Mouse (Mus musculus) stomach, embryonic 15.5 days (tissue): ENCODE measurements around the gene Patz1. TPM values are rescaled to one million over a fixed set of nuclear protein-coding genes. Genes with fewer than 3 reads are reported as not detected.
A peak's percentile ranks its signal among the peaks of the same experiment; 100 is the strongest.

Source experiments
- ATAC-seq: fragments of 200-750 bp; cut with Nextera tagmentation; 2 replicates; pipeline ENCODE4 v1.8.0; 2017; ENCODE audit warnings: low read depth, moderate number of reproducible peaks, moderate TSS enrichment; ENCODE audit not compliant: insufficient read depth, low FRiP score
- H3K27ac ChIP-seq: fragments of 300-500 bp; sonication (generic); 2 replicates; pipeline ENCODE4 v1.5.1; 2015; ENCODE audit warnings: mild to moderate bottlenecking, inconsistent platforms
- H3K27me3 ChIP-seq: fragments of 300-500 bp; sonication (generic); replicated peaks from 2 replicates; pipeline ENCODE4 v1.6.1; 2015; ENCODE audit warnings: inconsistent platforms
- H3K36me3 ChIP-seq: fragments of 300-500 bp; sonication (generic); 2 replicates; pipeline ENCODE4 v1.6.1; 2015; ENCODE audit warnings: inconsistent platforms
- H3K4me1 ChIP-seq: fragments of 300-500 bp; sonication (generic); 2 replicates; pipeline ENCODE4 v1.6.1; 2015; ENCODE audit warnings: inconsistent platforms
- H3K4me2 ChIP-seq: fragments of 300-500 bp; sonication (generic); 2 replicates; pipeline ENCODE4 v1.6.1; 2015; ENCODE audit warnings: mild to moderate bottlenecking, inconsistent platforms
- H3K4me3 ChIP-seq: fragments of 300-500 bp; sonication (generic); replicated peaks from 2 replicates; pipeline ENCODE4 v1.5.1; 2015; ENCODE audit warnings: inconsistent platforms
- H3K9ac ChIP-seq: fragments of 300-500 bp; sonication (generic); 2 replicates; pipeline ENCODE4 v1.6.1; 2015; ENCODE audit warnings: inconsistent platforms
- H3K9me3 ChIP-seq: fragments of 300-500 bp; sonication (generic); 2 replicates; pipeline ENCODE4 v1.6.1; 2016; ENCODE audit warnings: inconsistent platforms
- WGBS: fragments of 180-500 bp; shearing (Covaris S2); methylation state at CpG from one replicate; pipeline ENCODE4 v1.1.7; 2015; 5-methylcytosine and 5-hydroxymethylcytosine counted together
- polyA plus RNA-seq: library from polyadenylated mRNA; unstranded; fragments of >200 nt; fragmentation: Nextera tagmentation; extraction: Ambion mirVana; gene quantifications from 2 replicates; pipeline ENCODE4 v1.2.1, GENCODE M21; 2015

The Patz1 gene
- polyA plus RNA-seq, 1 experiment from 2014 or later = 39.9 TPM

DNA sequence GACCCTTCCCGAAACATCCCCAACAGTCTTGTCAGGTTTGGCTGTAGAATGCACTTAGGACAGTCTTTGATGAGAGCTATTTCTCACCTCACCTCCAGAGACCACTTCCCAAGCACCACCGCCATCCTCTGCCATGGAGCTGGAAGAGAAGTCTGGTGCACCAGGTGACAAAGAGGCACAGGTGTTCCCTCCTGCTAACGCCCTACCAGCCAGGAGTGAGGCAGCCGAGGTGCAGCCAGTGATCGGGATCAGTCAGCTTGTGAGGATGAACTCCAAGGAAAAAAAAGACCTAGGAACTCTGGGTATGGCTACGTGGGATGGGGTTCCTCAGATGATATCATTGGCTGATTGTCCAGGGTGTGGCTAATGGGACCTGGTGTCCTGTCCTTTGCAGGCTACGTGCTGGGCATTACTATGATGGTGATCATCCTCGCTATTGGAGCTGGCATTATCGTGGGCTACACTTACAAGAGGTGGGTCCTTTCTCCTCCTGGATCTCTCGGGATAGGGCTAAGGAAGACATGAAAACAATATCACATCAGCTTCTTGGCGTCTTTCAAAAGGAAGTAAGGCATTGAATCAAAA lies 44.5 kb downstream of the Patz1 start:
- H3K4me3 ChIP-seq = no peak overlapping the region
- H3K9ac ChIP-seq = no peak overlapping the region
- 86% methylated on average over 11 of the region's 11 CpGs for WGBS
- H3K27ac ChIP-seq = no peak overlapping the region
- ATAC-seq = no peak
- no peak overlapping the region for H3K4me2 ChIP-seq
- H3K27me3 ChIP-seq = no peaks in the 10 kb centered on the region; the same call in 1 of the 2 replicates
- H3K9me3 ChIP-seq = no peaks in the 10 kb centered on the region
- H3K4me1 ChIP-seq = peaks cover 37% of the 10 kb centered on the region
- no peaks in the 10 kb centered on the region for H3K36me3 ChIP-seq

DNA sequence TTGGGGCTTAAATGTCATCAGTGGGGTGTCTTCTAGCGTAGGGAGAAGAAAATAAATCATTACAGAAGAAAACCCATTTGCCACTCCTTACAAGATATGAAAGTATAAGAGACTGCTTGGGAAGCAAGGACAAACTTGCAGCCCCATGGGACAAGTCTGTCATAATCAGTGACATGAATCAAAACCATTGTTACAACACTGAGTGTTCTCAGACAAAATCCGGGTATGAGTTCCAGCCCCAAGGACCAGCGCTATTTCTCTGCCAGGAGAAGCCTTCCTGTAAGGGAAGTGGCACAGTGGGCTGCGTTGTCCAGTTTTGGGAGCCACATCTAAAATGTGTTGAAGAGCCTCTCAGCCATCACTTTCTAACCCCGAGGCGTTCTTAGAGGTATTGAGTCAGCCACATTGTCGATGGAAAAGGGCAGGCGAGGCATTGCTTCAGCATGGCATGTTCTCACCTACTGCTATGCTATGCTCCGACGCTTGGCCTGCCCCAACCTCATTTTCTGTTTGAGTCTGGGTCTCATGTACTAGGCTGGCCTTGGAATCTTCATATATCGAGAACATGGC lies 45.6 kb downstream of the Patz1 start:
- no peaks in the 10 kb centered on the region; the same call in 1 of the 2 replicates for H3K27me3 ChIP-seq
- no peaks in the 10 kb centered on the region for H3K36me3 ChIP-seq
- H3K4me3 ChIP-seq = no peak overlapping the region
- no peaks in the 10 kb centered on the region for H3K9me3 ChIP-seq
- WGBS = 90% methylated on average over 11 of the region's 11 CpGs
- H3K9ac ChIP-seq = no peak overlapping the region
- ATAC-seq = no peak
- 0 out of 2 replicates have a peak overlapping the region, but pooled peaks have one; percentile 35 for H3K27ac ChIP-seq
- no peak overlapping the region for H3K4me2 ChIP-seq
- H3K4me1 ChIP-seq = peaks cover 38% of the 10 kb centered on the region

- Histone ChIP-seq H3K4me3 (no peak overlapping the region), H3K9ac (no peak overlapping the region), H3K4me2 (no peak overlapping the region), H3K4me1 (peaks cover 38% of the 10 kb centered on the region), H3K27ac (peak overlapping the region; percentile 35; the same call in 1 of the 2 replicates), H3K9me3 (no peaks in the 10 kb centered on the region), H3K36me3 (no peaks in the 10 kb centered on the region), H3K27me3 (no peaks in the 10 kb centered on the region; the same call in 1 of the 2 replicates)
- no peak for ATAC-seq
- WGBS = 26% methylated on average over 9 of the region's 9 CpGs
Measured at GRCm38 (mm10) chr11:3334711-3335316, 46.1 kb downstream of the Patz1 start.

- Histone ChIP-seq H3K36me3 (no peaks in the 10 kb centered on the region), H3K9me3 (no peaks in the 10 kb centered on the region), H3K4me3 (no peak overlapping the region; the same call in 1 of the 2 replicates), H3K9ac (no peak overlapping the region), H3K27ac (peak overlapping the region; percentile 63; the same call in 1 of the 2 replicates), H3K4me2 (peak overlapping the region; percentile 17; the same call in 1 of the 2 replicates), H3K27me3 (no peaks in the 10 kb centered on the region; the same call in 1 of the 2 replicates), H3K4me1 (peaks cover 38% of the 10 kb centered on the region)
- WGBS = 22% methylated on average over 11 of the region's 11 CpGs
- ATAC-seq = no peak
Measured at GRCm38 (mm10) chr11:3335651-3336216, 47.1 kb downstream of the Patz1 start.

GRCm38 (mm10) chr11:3336602-3337001 lies 47.9 kb downstream of the Patz1 start:
- Histone ChIP-seq H3K9me3 (no peaks in the 10 kb centered on the region), H3K9ac (no peak overlapping the region), H3K36me3 (no peaks in the 10 kb centered on the region), H3K27ac (no peak overlapping the region), H3K4me2 (no peak overlapping the region), H3K27me3 (no peaks in the 10 kb centered on the region; the same call in 1 of the 2 replicates), H3K4me3 (no peak overlapping the region), H3K4me1 (peaks cover 38% of the 10 kb centered on the region)
- 80% methylated on average over 3 of the region's 3 CpGs for WGBS
- ATAC-seq = no peak

GRCm38 (mm10) chr11:3337173-3337955 lies 48.7 kb downstream of the Patz1 start:
- H3K4me2 ChIP-seq = no peak overlapping the region
- H3K36me3 ChIP-seq = no peaks in the 10 kb centered on the region
- peaks cover 32% of the 10 kb centered on the region for H3K4me1 ChIP-seq
- ATAC-seq = peak; percentile 23; the same call in 1 of the 2 replicates
- H3K27me3 ChIP-seq = no peaks in the 10 kb centered on the region; the same call in 1 of the 2 replicates
- H3K4me3 ChIP-seq = no peak overlapping the region
- no peaks in the 10 kb centered on the region for H3K9me3 ChIP-seq
- H3K9ac ChIP-seq = no peak overlapping the region
- peak overlapping the region; percentile 65 for H3K27ac ChIP-seq
- 16% methylated on average over 12 of the region's 12 CpGs for WGBS

DNA sequence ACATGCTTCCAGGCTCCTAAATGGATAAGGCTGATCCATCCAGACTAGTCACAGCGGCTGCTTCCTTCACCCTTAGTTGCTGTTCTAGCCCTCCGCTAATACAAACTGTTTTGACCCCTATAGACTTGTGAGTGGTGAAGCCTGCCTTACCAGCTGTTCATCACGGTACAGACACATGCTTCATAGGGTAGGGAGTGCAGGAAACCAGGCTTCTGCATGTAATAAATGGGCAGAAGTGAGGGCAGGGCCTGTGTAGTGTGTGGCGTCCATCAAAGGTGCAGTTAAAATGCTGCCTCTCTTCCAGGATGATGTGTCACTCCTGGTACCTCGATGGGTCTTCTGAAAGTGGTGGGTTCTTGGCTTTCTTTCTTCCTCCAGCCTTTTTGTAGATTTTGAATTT lies 49.3 kb downstream of the Patz1 start:
- Histone ChIP-seq H3K4me2 (no peak overlapping the region), H3K36me3 (no peaks in the 10 kb centered on the region), H3K4me3 (no peak overlapping the region), H3K27ac (peak overlapping the region; percentile 65; the same call in 1 of the 2 replicates), H3K4me1 (peaks cover 27% of the 10 kb centered on the region), H3K27me3 (no peaks in the 10 kb centered on the region; the same call in 1 of the 2 replicates), H3K9me3 (no peaks in the 10 kb centered on the region), H3K9ac (no peak overlapping the region)
- 52% methylated on average over 5 of the region's 5 CpGs for WGBS
- ATAC-seq = peak; percentile 3; the same call in 1 of the 2 replicates

GRCm38 (mm10) chr11:3341476-3341875 lies 52.8 kb downstream of the Patz1 start:
- Histone ChIP-seq H3K4me3 (no peak overlapping the region), H3K9me3 (no peaks in the 10 kb centered on the region), H3K4me1 (peaks cover 13% of the 10 kb centered on the region), H3K4me2 (no peak overlapping the region), H3K9ac (no peak overlapping the region), H3K27me3 (no peaks in the 10 kb centered on the region), H3K27ac (no peak overlapping the region), H3K36me3 (peaks cover 11% of the 10 kb centered on the region)
- no peak for ATAC-seq
- 73% methylated on average over 5 of the region's 5 CpGs for WGBS

- no peak for ATAC-seq
- no peak overlapping the region for H3K9ac ChIP-seq
- WGBS = 92% methylated on average over 3 of the region's 3 CpGs
- H3K27ac ChIP-seq = no peak overlapping the region
- H3K4me3 ChIP-seq = no peak overlapping the region
- no peak overlapping the region for H3K4me2 ChIP-seq
- H3K27me3 ChIP-seq = no peaks in the 10 kb centered on the region
- peaks cover 11% of the 10 kb centered on the region for H3K4me1 ChIP-seq
- H3K36me3 ChIP-seq = peaks cover 11% of the 10 kb centered on the region
- no peaks in the 10 kb centered on the region for H3K9me3 ChIP-seq
Measured at GRCm38 (mm10) chr11:3344916-3345315, 56.2 kb downstream of the Patz1 start.

DNA sequence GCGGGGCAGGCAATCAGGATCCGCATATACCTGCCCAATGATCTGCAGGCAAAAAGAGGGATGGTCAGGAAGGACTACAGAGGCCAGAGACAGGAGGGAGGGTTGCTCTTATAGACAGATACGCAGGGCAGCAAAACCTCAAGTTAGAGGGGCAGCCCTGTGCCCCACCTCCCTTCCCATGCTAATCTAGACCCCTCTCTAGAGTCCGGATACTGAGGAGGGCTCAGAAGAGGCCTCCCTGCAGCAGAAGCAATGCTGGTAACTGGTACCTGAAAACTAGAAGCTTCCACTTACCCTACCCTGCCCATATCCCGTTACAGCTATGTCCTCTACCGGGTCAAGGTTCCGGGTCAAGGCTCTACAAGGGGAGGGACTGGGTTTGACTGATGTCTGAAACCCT lies 57.7 kb downstream of the Patz1 start:
- H3K27me3 ChIP-seq = no peaks in the 10 kb centered on the region
- no peaks in the 10 kb centered on the region for H3K9me3 ChIP-seq
- WGBS = 90% methylated on average over 7 of the region's 7 CpGs
- H3K4me1 ChIP-seq = peaks cover 11% of the 10 kb centered on the region
- H3K4me2 ChIP-seq = no peak overlapping the region
- ATAC-seq = no peak
- H3K27ac ChIP-seq = no peak overlapping the region
- H3K4me3 ChIP-seq = no peak overlapping the region
- H3K9ac ChIP-seq = no peak overlapping the region
- H3K36me3 ChIP-seq = peaks cover 22% of the 10 kb centered on the region

- no peaks in the 10 kb centered on the region for H3K27me3 ChIP-seq
- no peak overlapping the region for H3K4me2 ChIP-seq
- no peak overlapping the region for H3K4me3 ChIP-seq
- peaks cover 25% of the 10 kb centered on the region for H3K36me3 ChIP-seq
- no peak overlapping the region for H3K27ac ChIP-seq
- 0 out of 2 replicates have a peak, but pooled peaks have one; percentile 44 for ATAC-seq
- 68% methylated on average over 12 of the region's 12 CpGs for WGBS
- H3K9ac ChIP-seq = no peak overlapping the region
- H3K4me1 ChIP-seq = peaks cover 11% of the 10 kb centered on the region
- no peaks in the 10 kb centered on the region for H3K9me3 ChIP-seq
Measured at GRCm38 (mm10) chr11:3347091-3347834, 58.6 kb downstream of the Patz1 start.
